Mouse (Mus musculus): ENCODE measurements at regions not wholly inside any gene's neighbourhood (a gene's known extent, or its start where the extent isn't known, plus 50 kb on each side); places are given as distances from the start of the nearest gene placed in this dataset.
"Not testable (repeated sequence)": the region's sequence is repeated elsewhere in the genome, so short reads cannot be mapped to it uniquely, and the experiment has no call there.

- no peak for DNase-seq
Measured at GRCm38 (mm10) chr12:115121899-115122298, 925.6 kb upstream of the Zfp386 start.

GRCm38 (mm10) chr12:115132930-115133329 is 914.6 kb upstream of the Zfp386 start:
- not testable (repeated sequence) for DNase-seq

DNA sequence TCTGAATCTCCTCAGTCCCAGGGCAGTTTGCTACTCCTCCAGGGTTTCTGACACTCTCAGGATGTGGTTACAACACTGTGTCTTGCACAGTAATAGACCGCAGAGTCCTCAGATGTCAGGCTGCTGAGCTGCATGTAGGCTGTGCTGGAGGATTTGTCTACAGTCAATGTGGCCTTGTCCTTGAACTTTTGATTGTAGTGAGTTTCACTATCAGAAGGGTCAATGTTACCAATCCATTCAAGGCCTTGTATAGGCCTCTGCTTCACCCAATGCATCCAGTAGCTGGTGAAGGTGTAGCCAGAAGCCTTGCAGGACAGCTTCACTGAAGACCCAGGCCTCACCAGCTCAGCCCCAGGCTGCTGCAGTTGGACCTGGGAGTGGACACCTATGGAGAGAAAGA is 902.1 kb upstream of the Zfp386 start:
- DNase-seq = not testable (repeated sequence)

GRCm38 (mm10) chr12:115146471-115146870 is 901.1 kb upstream of the Zfp386 start:
- not testable (repeated sequence) for DNase-seq

DNA sequence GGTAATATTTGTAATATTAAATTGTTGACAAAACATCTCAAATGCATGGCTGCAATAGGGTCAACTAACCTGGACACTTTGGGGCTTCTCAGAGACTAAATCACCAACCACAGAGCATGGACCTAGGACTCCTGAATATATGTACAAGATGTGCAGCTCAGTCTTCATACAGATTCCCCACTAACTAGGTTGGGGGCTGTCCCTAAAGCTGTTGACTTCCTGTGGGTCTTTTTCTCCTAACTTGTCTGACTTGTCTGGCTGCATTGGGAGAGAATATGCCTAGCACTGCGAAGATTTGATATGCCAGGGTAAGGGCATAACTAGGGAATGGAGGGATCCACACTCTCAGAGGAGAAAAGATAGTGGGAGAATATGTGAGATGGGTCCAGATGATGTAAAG is 895.6 kb upstream of the Zfp386 start:
- DNase-seq = not testable (repeated sequence)

DNA sequence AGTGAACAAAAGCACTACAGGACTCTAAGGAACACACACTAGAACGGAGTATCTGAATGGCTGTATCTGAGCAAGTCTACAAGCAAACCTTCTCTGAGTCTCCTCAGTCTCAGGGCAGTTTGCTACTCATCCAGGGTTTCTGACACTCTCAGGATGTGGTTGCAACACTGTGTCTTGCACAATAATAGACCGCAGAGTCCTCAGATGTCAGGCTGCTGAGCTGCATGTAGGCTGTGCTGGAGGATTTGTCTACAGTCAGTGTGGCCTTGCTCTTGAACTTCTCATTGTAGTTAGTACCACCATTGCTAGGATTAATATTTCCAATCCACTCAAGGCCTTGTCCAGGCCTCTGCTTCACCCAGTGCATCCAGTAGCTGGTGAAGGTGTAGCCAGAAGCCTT is 889.3 kb upstream of the Zfp386 start:
- not testable (repeated sequence) for DNase-seq

DNA sequence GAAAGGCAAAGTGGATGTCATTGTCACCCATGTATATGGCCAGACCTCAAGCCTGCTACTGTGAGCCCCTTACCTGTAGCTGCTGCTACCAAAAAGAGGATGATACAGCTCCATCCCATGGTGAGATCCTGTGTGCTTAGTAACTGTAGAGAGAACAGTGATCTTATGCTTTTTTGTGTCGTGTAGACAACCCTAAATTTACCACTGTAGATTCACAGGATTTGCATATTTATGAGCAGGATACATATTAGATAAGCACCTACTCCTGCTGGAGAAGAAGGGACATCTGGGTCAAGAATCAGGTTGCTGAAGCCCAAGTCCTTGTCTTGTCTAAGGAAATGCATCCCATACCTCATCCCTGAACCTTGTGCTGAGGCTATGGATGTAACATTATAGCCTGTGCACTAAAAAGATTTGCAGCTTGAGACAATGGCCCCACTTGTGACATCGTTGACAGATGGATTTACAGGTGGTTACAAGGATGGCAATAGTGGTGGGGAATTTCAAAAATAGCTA is 888.7 kb upstream of the Zfp386 start:
- DNase-seq = not testable (repeated sequence)

- DNase-seq = not testable (repeated sequence)
Measured at GRCm38 (mm10) chr12:115165499-115165898, 882.0 kb upstream of the Zfp386 start.

DNA sequence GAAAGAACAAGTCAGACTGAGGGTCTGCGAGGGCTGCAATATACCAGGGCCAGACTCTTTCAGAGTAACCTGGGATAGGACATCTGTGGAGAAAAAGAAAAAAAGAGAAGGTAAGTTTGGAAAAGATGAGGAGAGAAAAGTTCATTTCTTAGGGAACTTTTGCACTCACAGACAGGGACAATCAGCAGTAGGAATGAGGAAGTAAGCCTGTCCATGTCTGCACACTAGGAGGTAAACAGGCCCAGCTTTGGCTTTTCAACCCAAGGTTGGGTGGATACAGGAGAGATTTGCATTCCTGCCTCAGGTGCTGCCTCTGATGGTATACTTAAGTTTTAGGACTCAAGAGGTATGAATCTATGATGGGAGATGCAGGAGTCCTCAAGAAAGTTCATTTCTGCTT is 881.5 kb upstream of the Zfp386 start:
- not testable (repeated sequence) for DNase-seq

- DNase-seq = peak; percentile 7 to 18
Measured at GRCm38 (mm10) chr12:115193482-115194103, 853.9 kb upstream of the Zfp386 start.

- no peak for DNase-seq
Measured at GRCm38 (mm10) chr12:115197322-115198117, 850.0 kb upstream of the Zfp386 start.

DNA sequence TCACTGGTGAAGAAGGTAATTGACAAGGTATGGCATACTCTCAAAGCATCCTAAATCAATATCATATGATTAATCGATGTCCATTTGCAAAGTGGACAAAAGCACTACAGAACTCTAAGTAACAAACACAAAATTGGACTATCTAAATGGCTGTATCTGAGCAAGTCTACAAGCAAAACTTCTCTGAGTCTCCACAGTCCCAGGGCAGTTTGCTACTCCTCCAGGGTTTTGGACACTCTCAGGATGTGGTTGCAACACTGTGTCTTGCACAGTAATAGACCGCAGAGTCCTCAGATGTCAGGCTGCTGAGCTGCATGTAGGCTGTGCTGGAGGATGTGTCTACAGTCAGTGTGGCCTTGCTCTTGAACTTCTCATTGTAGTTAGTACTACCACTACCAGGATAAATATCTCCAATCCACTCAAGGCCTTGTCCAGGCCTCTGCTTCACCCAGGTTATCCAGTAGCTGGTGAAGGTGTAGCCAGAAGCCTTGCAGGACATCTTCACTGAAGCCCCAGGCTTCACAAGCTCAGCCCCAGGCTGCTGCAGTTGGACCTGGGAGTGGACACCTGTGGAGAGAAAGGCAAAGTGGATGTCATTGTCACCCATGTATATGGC is 839.6 kb upstream of the Zfp386 start:
- DNase-seq = not testable (repeated sequence)

DNA sequence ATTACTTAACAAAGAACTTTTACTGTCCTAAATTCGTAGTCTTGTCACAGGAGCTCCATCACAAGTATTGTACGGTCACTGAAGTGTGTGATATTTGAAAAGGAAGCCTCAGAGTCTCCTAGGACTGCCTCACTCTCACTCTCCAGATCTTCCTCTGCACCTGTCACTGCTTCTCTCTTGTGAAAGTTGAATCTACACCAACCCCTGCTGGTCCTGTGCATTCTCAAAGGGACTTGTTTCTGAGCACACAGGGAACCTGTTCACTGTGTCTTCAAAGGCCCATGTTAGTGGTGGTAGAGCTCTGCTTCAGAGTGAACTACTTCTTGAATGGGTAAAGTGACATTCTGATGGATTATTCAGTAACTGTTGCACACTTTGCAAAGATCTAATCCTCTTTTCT is 824.9 kb upstream of the Zfp386 start:
- DNase-seq = no peak

DNA sequence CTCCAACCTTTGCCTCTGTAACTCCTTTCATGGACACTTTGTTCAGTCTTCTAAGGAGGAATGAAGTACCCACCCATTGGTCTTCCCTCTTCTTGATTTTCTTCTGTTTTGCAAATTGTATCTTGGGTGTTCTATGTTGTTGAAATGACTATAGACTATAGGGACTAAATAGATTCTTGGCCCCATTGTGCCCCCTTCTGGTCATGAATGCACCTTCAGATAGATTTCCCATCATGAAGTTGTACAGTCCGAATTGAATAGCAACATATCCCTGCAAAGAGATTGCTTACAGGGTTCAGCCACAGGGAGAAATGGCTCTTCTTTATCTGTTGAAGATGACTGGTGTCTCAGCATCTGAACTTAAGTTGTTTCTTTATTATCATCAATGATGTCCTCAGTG is 817.6 kb upstream of the Zfp386 start:
- no peak for DNase-seq

DNA sequence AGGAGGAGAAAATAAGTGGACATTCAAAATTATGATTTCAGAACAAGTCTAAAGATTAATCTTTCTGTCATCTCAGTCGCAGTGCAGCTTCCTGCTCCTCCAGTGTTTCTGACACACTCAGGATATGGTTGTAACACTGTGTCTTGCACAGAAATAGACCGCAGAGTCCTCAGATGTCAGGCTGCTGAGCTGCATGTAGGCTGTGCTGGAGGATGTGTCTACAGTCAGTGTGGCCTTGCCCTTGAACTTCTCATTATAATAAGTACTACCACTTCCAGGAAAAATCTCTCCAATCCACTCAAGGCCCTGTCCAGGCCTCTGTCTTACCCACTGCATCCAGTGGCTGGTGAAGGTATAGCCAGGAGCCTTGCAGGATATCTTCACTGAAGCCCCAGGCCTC is 804.9 kb upstream of the Zfp386 start:
- DNase-seq = not testable (repeated sequence)

DNA sequence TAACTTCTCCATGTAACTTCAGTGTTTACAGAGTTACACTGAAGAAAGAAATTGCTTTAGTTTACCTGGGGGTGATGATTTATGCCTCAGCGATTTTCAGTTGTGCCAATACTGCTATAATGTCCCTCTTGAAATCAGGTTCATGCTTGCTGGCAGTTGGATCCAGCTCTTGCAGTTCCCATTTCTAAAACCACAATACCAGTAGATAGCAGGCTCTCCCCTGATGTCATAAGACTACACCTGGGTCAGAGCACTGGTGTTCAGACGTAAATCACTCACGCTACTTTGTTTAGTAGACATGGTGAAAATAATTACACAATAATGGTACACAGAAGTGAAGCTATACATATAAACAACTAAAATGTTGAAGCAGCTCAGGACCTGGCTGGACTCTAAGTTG is 800.2 kb upstream of the Zfp386 start:
- DNase-seq = not testable (repeated sequence)

- DNase-seq = no peak
Measured at GRCm38 (mm10) chr12:115257802-115258201, 789.7 kb upstream of the Zfp386 start.

GRCm38 (mm10) chr12:115258744-115259143 is 788.8 kb upstream of the Zfp386 start:
- DNase-seq = no peak

DNA sequence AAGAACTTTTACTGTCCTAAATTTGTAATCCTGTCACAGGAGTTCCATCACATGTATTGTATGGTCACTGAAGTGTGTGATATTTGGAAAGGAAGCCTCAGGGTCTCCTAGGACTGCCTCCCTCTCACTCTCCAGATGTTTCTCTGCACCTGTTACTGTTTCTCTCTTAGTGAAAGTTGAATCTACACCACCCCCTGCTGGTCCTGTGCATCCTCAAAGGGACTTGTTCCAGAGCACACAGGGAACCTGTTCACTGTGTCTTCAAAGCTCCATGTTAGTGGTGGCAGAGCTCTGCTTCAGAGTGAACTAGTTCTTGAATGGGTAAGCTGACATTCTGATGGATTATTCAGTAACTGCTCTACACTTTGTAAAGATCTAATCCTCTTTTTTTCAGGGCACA is 785.1 kb upstream of the Zfp386 start:
- DNase-seq = not testable (repeated sequence)

DNA sequence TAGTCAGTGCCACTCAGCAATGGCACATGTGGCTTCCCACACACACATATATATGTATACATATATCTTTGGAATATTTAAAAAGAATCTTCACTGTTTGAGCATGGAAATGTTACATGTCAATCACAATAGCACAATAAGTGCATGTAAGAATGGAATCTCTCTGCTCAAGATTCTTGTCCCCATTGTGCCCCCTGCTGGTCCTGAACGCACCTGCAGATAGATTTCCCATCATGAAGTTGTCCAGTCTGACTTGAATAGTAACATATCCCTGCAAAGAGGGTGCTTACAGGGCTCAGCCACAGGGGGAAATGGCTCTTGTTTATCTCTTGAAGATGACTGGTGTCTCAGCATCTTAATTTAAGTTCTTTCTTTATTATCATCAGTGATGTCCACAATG is 770.8 kb upstream of the Zfp386 start:
- DNase-seq = not testable (repeated sequence)

- not testable (repeated sequence) for DNase-seq
Measured at GRCm38 (mm10) chr12:115293772-115294171, 753.8 kb upstream of the Zfp386 start.

DNA sequence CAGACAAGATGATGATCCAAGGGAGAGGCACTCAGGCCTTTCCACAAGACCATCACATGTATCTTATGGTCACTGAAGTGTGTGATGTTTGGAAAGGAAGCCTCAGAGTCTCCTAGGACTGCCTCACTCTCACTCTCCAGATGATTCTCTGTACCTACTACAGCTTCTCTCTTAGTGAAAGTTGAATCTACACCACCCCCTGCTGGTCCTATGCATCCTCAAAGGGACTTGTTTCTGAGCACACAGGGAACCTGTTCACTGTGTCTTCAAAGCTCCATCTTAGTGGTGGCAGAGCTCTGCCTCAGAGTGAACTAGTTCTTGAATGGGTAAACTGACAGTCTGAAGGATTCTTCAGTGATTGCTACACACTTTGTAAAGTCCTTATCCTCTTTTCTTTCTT is 749.5 kb upstream of the Zfp386 start:
- not testable (repeated sequence) for DNase-seq

GRCm38 (mm10) chr12:115311956-115312355 is 735.6 kb upstream of the Zfp386 start:
- no peak for DNase-seq

GRCm38 (mm10) chr12:115312604-115313003 is 734.9 kb upstream of the Zfp386 start:
- DNase-seq = not testable (repeated sequence)
